Mouse (Mus musculus) neural tube, embryonic 14.5 days (tissue): ENCODE results near the gene Rit1. TPM values are rescaled to one million over a fixed set of nuclear protein-coding genes. Genes with fewer than 3 reads are reported as not detected.
"Not testable (repeated sequence)": the region's sequence is repeated elsewhere in the genome, so short reads cannot be mapped to it uniquely, and the experiment has no call there.

ENCODE experiments used
- ATAC-seq: fragments of 200-750 bp; cut with Nextera tagmentation; 2 replicates; pipeline ENCODE4 v1.8.0; 2017; ENCODE audit warnings: low read depth, mild to moderate bottlenecking, moderate TSS enrichment, moderate library complexity
- H3K27ac ChIP-seq: fragments of 300-500 bp; sonication (generic); 2 replicates; pipeline ENCODE4 v1.5.1; 2014; ENCODE audit warnings: low read depth, mild to moderate bottlenecking, control low read depth, low read length, moderate library complexity, mixed read lengths
- H3K27me3 ChIP-seq: fragments of 300-500 bp; sonication (generic); 2 replicates; pipeline ENCODE4 v1.6.1; 2014; ENCODE audit warnings: low read length; ENCODE audit not compliant: control insufficient read depth, insufficient read depth
- H3K36me3 ChIP-seq: fragments of 300-500 bp; sonication (generic); 2 replicates; pipeline ENCODE4 v1.6.1; 2014; ENCODE audit warnings: low read length, mixed read lengths; ENCODE audit not compliant: control insufficient read depth, insufficient read depth
- H3K4me1 ChIP-seq: fragments of 300-500 bp; sonication (generic); 2 replicates; pipeline ENCODE4 v1.6.1; 2014; ENCODE audit warnings: low read length; ENCODE audit not compliant: control insufficient read depth, insufficient read depth
- H3K4me2 ChIP-seq: fragments of 300-500 bp; sonication (generic); 2 replicates; pipeline ENCODE4 v1.6.1; 2014; ENCODE audit warnings: mild to moderate bottlenecking, low read depth, low read length, control low read depth
- H3K4me3 ChIP-seq: fragments of 300-500 bp; sonication (generic); 2 replicates; pipeline ENCODE4 v1.5.1; 2014; ENCODE audit warnings: low read depth, low read length, control low read depth, mixed read lengths
- H3K9ac ChIP-seq: fragments of 300-500 bp; sonication (generic); replicated peaks from 2 replicates; pipeline ENCODE4 v1.6.1; 2014; ENCODE audit warnings: low read depth, mild to moderate bottlenecking, control low read depth, low read length, mixed read lengths
- H3K9me3 ChIP-seq: fragments of 300-500 bp; sonication (generic); 2 replicates; pipeline ENCODE4 v1.6.1; 2016; ENCODE audit warnings: low read length; ENCODE audit not compliant: control insufficient read depth
- WGBS: fragments of 180-500 bp; shearing (Covaris S2); extraction: QIAGEN DNeasy Blood & Tissue Kit; methylation state at CpG from one replicate; pipeline ENCODE4 v1.1.7; 2014; 5-methylcytosine and 5-hydroxymethylcytosine counted together
- polyA plus RNA-seq: library from polyadenylated mRNA; unstranded; fragments of >200 nt; fragmentation: Nextera tagmentation; extraction: Ambion mirVana; gene quantifications from 2 replicates; pipeline ENCODE4 v1.2.1, GENCODE M21; 2014

Rit1 gene
- polyA plus RNA-seq, 1 experiment from 2014 or later: 62.1 TPM

- ATAC-seq: no peak
- Histone ChIP-seq H3K4me1 (peaks cover 37% of the 10 kb centered on the region), H3K4me3 (no peak overlapping the region), H3K4me2 (no peak overlapping the region), H3K36me3 (peaks cover 49% of the 10 kb centered on the region), H3K27me3 (no peaks in the 10 kb centered on the region), H3K9ac (no peak overlapping the region), H3K27ac (no peak overlapping the region), H3K9me3 (no peaks in the 10 kb centered on the region)
- WGBS: 83% methylated on average over 4 of the region's 4 CpGs
Measured at GRCm38 (mm10) chr3:88754283-88754682, 37.6 kb downstream of the Rit1 start.

GRCm38 (mm10) chr3:88755541-88755940 is 38.9 kb downstream of the Rit1 start:
- WGBS: 66% methylated on average over 3 of the region's 3 CpGs
- Histone ChIP-seq H3K4me3 (no peak overlapping the region), H3K27me3 (no peaks in the 10 kb centered on the region), H3K9ac (no peak overlapping the region), H3K27ac (peak overlapping the region; percentile 83; the same call in 1 of the 2 replicates), H3K9me3 (no peaks in the 10 kb centered on the region), H3K4me2 (no peak overlapping the region), H3K4me1 (peaks cover 37% of the 10 kb centered on the region), H3K36me3 (peaks cover 50% of the 10 kb centered on the region)
- ATAC-seq: no peak

GRCm38 (mm10) chr3:88756276-88756675 is 39.6 kb downstream of the Rit1 start:
- peak; percentile 67 for ATAC-seq
- Histone ChIP-seq H3K4me1 (peaks cover 37% of the 10 kb centered on the region), H3K27me3 (no peaks in the 10 kb centered on the region), H3K9me3 (no peaks in the 10 kb centered on the region), H3K36me3 (peaks cover 51% of the 10 kb centered on the region), H3K4me2 (peak overlapping the region; percentile 19; the same call in 1 of the 2 replicates), H3K9ac (0 out of 2 replicates have a peak overlapping the region, but pooled peaks have one; percentile 5), H3K27ac (peak overlapping the region; percentile 83), H3K4me3 (no peak overlapping the region)
- 12% methylated on average over 4 of the region's 4 CpGs for WGBS

GRCm38 (mm10) chr3:88758045-88758500 is 41.4 kb downstream of the Rit1 start:
- H3K4me3 ChIP-seq: no peak overlapping the region
- H3K36me3 ChIP-seq: peaks cover 51% of the 10 kb centered on the region
- ATAC-seq: peak; percentile 86
- H3K27ac ChIP-seq: peak overlapping the region; percentile 83
- H3K9me3 ChIP-seq: no peaks in the 10 kb centered on the region
- 6% methylated on average over 5 of the region's 5 CpGs for WGBS
- no peaks in the 10 kb centered on the region for H3K27me3 ChIP-seq
- peak overlapping the region; percentile 23; the same call in 1 of the 2 replicates for H3K4me2 ChIP-seq
- peak overlapping the region; percentile 12; the same call in 1 of the 2 replicates for H3K9ac ChIP-seq
- peaks cover 41% of the 10 kb centered on the region for H3K4me1 ChIP-seq

- Histone ChIP-seq H3K36me3 (peaks cover 33% of the 10 kb centered on the region), H3K27ac (no peak overlapping the region), H3K9ac (no peak overlapping the region), H3K4me1 (peaks cover 26% of the 10 kb centered on the region), H3K4me3 (no peak overlapping the region), H3K27me3 (no peaks in the 10 kb centered on the region), H3K9me3 (no peaks in the 10 kb centered on the region), H3K4me2 (no peak overlapping the region)
- ATAC-seq: no peak
- 96% methylated on average over 19 of the region's 19 CpGs for WGBS
Measured at GRCm38 (mm10) chr3:88761619-88762018, 45.0 kb downstream of the Rit1 start.

GRCm38 (mm10) chr3:88762401-88762831 is 45.8 kb downstream of the Rit1 start:
- Histone ChIP-seq H3K9ac (no peak overlapping the region), H3K27me3 (no peaks in the 10 kb centered on the region), H3K4me2 (no peak overlapping the region), H3K9me3 (no peaks in the 10 kb centered on the region), H3K4me3 (no peak overlapping the region), H3K27ac (no peak overlapping the region), H3K4me1 (peaks cover 21% of the 10 kb centered on the region), H3K36me3 (peaks cover 29% of the 10 kb centered on the region)
- ATAC-seq: no peak
- WGBS: 45% methylated on average over 6 of the region's 6 CpGs

GRCm38 (mm10) chr3:88771189-88771940 is 54.7 kb downstream of the Rit1 start:
- ATAC-seq: peak; percentile 75
- not testable (repeated sequence) for H3K4me1 ChIP-seq, H3K27me3 ChIP-seq, H3K36me3 ChIP-seq, H3K9me3 ChIP-seq
- Histone ChIP-seq H3K9ac (peak overlapping the region; percentile 69), H3K4me3 (peak overlapping the region; percentile 39), H3K27ac (peak overlapping the region; percentile 84), H3K4me2 (peak overlapping the region; percentile 44)
- under 1% methylated on average over 21 of the region's 28 CpGs for WGBS

- Histone ChIP-seq H3K4me2 (peak overlapping the region; percentile 44), H3K27ac (peak overlapping the region; percentile 84), H3K4me3 (peak overlapping the region; percentile 39), H3K9ac (peak overlapping the region; percentile 69)
- peak; percentile 42 for ATAC-seq
- not testable (repeated sequence) for H3K9me3 ChIP-seq, H3K36me3 ChIP-seq, H3K4me1 ChIP-seq, H3K27me3 ChIP-seq
- 0% methylated on average over 2 of the region's 6 CpGs for WGBS
Measured at GRCm38 (mm10) chr3:88771941-88772280, 55.3 kb downstream of the Rit1 start.

GRCm38 (mm10) chr3:88772399-88772798 is 55.8 kb downstream of the Rit1 start:
- H3K27ac ChIP-seq, H3K9me3 ChIP-seq, H3K27me3 ChIP-seq, H3K9ac ChIP-seq, H3K36me3 ChIP-seq, H3K4me2 ChIP-seq, H3K4me1 ChIP-seq: not testable (repeated sequence)
- 0% methylated on average over 19 of the region's 19 CpGs for WGBS
- H3K4me3 ChIP-seq: peak overlapping the region; percentile 39
- peak; percentile 85 for ATAC-seq
